Mouse (Mus musculus) cortical plate, adult 2 months (tissue): ENCODE results near the gene Catsperz.

Experiments used
- CTCF ChIP-seq: fragments of 200-500 bp; IDR thresholded peaks from 2 replicates; pipeline ENCODE4 v1.5.1; 2011; ENCODE audit warnings: mild to moderate bottlenecking, control low read depth, low read length; ENCODE audit not compliant: insufficient read depth; ENCODE audit errors: extremely low read depth
- POLR2A ChIP-seq: fragments of 200-500 bp; IDR thresholded peaks from 2 replicates; pipeline ENCODE4 v1.6.1; 2011; ENCODE audit warnings: mild to moderate bottlenecking, low read length, control low read depth; ENCODE audit not compliant: insufficient read depth; ENCODE audit errors: extremely low read depth

DNA sequence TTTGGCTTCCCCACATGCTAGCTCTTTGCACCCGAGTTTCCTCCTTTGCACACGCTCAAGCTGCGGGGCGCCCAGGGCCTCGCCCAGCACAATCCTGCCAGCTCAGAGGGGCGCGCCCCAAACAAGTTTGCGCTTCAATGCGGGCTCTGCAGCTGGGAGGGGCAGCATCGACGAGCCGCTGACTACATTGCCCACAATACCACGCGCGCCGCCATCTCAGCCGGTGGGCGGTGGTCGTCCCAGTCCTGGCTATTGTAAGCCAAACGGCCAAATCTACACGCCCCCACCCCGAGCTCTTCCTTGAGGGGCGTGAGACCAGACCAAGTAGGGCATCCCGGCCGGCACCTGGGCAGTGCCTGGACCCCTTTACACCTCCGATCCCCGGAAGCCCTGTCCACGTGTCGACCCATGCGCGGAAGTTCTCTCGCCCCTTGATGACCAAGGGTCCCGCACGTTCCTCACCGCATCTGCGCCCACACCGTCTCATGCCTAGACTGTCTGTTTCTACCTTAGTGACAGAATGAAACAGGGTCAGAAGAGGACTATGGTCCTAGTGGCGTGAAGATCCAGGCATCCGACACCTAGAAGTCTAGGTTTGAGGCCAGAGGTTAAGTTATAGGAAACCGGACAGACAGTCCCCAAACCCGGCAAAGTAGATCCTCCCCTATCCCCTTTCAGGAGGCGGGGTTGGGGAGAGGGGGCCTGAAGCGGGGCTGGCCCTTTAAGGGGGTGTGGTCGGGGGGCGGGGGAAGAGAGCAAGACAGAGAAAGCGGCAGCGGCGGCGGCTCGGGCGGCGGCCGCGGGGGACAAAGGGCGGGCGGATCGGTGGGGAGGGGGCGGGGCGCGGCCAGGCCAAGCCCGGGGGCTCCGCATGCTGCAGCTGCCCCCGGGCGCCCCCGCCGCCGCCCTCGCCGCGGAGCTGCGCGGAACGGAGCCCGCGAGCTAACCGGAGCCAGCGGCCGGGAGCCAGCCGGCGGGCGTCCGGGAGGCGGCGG lies 49.3 kb upstream of the Catsperz start, which contains the start of gene Ppp1r14b:
- TF ChIP-seq POLR2A (no peak), CTCF (no peak)
